Mouse (Mus musculus): ENCODE measurements around the gene Pcif1.

- peak; percentile 73 for TF ChIP-seq CTCF (IDR thresholded peaks at IDR 0.05; ENCODE audit: low read depth)
- TF ChIP-seq EP300 (IDR thresholded peaks at IDR 0.05; ENCODE audit: low read depth), result peak; percentile 63; the same call in 1 of the 2 replicates
Observed at GRCm38 (mm10) chr2:164911086-164912048, 32.3 kb downstream of the Pcif1 start, which contains the start of gene Zfp335.
